Mouse (Mus musculus) hindbrain, embryonic 14.5 days (tissue): Measurements from ENCODE around the gene Wwp2. TPM values are rescaled to one million over a fixed set of nuclear protein-coding genes. Genes with fewer than 3 reads are reported as not detected.
A peak's percentile ranks its signal among the peaks of the same experiment; 100 is the strongest.

Source experiments
- ATAC-seq: fragments of 200-750 bp; cut with Nextera tagmentation; 2 replicates; pipeline ENCODE4 v1.8.0; 2017; ENCODE audit warnings: moderate number of reproducible peaks, mild to moderate bottlenecking, moderate TSS enrichment, moderate library complexity; ENCODE audit not compliant: low FRiP score
- DNase-seq: peaks from one replicate; pipeline ENCODE4 v3.0.0-alpha.2; 2015; ENCODE audit warnings: low spot score
- H3K27ac ChIP-seq: fragments of 300-500 bp; sonication (generic); 2 replicates; pipeline ENCODE4 v1.5.1; 2014; ENCODE audit warnings: mild to moderate bottlenecking, moderate library complexity
- H3K27me3 ChIP-seq: fragments of 300-500 bp; sonication (generic); 2 replicates; pipeline ENCODE4 v1.6.1; 2014; ENCODE audit warnings: mild to moderate bottlenecking, low read length, mixed read lengths; ENCODE audit not compliant: control insufficient read depth, insufficient read depth
- H3K36me3 ChIP-seq: fragments of 300-500 bp; sonication (generic); replicated peaks from 2 replicates; pipeline ENCODE4 v1.6.1; 2014; ENCODE audit not compliant: control insufficient read depth, insufficient read depth
- H3K4me1 ChIP-seq: fragments of 300-500 bp; sonication (generic); replicated peaks from 2 replicates; pipeline ENCODE4 v1.6.1; 2014; ENCODE audit warnings: antibody characterized with exemption, low read length, mixed read lengths; ENCODE audit not compliant: control insufficient read depth, insufficient read depth
- H3K4me2 ChIP-seq: fragments of 300-500 bp; sonication (generic); replicated peaks from 2 replicates; pipeline ENCODE4 v1.6.1; 2014; ENCODE audit warnings: mild to moderate bottlenecking, moderate library complexity
- H3K4me3 ChIP-seq: fragments of 300-500 bp; sonication (generic); replicated peaks from 2 replicates; pipeline ENCODE4 v1.5.1; 2014; ENCODE audit warnings: mild to moderate bottlenecking, low read length
- H3K9ac ChIP-seq: fragments of 300-500 bp; sonication (generic); 2 replicates; pipeline ENCODE4 v1.6.1; 2014
- H3K9me3 ChIP-seq: fragments of 300-500 bp; sonication (generic); 2 replicates; pipeline ENCODE4 v1.6.1; 2016; ENCODE audit warnings: low read length; ENCODE audit not compliant: control insufficient read depth
- WGBS: fragments of 180-500 bp; shearing (Covaris S2); extraction: QIAGEN DNeasy Blood & Tissue Kit; methylation state at CpG from one replicate; pipeline ENCODE4 v1.1.7; 2014; 5-methylcytosine and 5-hydroxymethylcytosine counted together
- polyA plus RNA-seq: library from polyadenylated mRNA; unstranded; fragments of >200 nt; fragmentation: Nextera tagmentation; extraction: Ambion mirVana; gene quantifications from 2 replicates; pipeline ENCODE4 v1.2.1, GENCODE M21; 2014

The Wwp2 gene
- polyA plus RNA-seq, 1 experiment from 2014 or later = 37.5 TPM

GRCm38 (mm10) chr8:107505271-107505670 lies 69.1 kb downstream of the Wwp2 start:
- Histone ChIP-seq H3K27ac (no peak overlapping the region), H3K9me3 (no peaks in the 10 kb centered on the region), H3K4me3 (no peak overlapping the region), H3K36me3 (0 out of 2 replicates have a peak, but pooled peaks cover 7% of the 10 kb centered on the region), H3K4me2 (no peak overlapping the region), H3K27me3 (no peaks in the 10 kb centered on the region), H3K4me1 (peaks cover 4% of the 10 kb centered on the region; the same call in 1 of the 2 replicates), H3K9ac (no peak overlapping the region)
- DNase-seq (no peak), ATAC-seq (no peak)
- 83% methylated on average over 4 of the region's 4 CpGs for WGBS

- no peak overlapping the region for H3K4me3 ChIP-seq
- H3K27ac ChIP-seq = no peak overlapping the region
- DNase-seq = no peak
- no peaks in the 10 kb centered on the region for H3K27me3 ChIP-seq
- WGBS = 100% methylated on average over 1 of the region's 1 CpGs
- peaks cover 4% of the 10 kb centered on the region; the same call in 1 of the 2 replicates for H3K4me1 ChIP-seq
- 0 out of 2 replicates have a peak, but pooled peaks cover 7% of the 10 kb centered on the region for H3K36me3 ChIP-seq
- ATAC-seq = no peak
- H3K9me3 ChIP-seq = no peaks in the 10 kb centered on the region
- no peak overlapping the region for H3K4me2 ChIP-seq
- H3K9ac ChIP-seq = no peak overlapping the region
These were observed 70.9 kb downstream of the Wwp2 start for GRCm38 (mm10) chr8:107507019-107507418.

- Histone ChIP-seq H3K4me2 (no peak overlapping the region), H3K27me3 (no peaks in the 10 kb centered on the region), H3K4me1 (no peaks in the 10 kb centered on the region), H3K9ac (no peak overlapping the region), H3K4me3 (no peak overlapping the region), H3K27ac (no peak overlapping the region), H3K36me3 (0 out of 2 replicates have a peak, but pooled peaks cover 10% of the 10 kb centered on the region), H3K9me3 (no peaks in the 10 kb centered on the region)
- WGBS = 93% methylated on average over 5 of the region's 5 CpGs
- ATAC-seq = no peak
- no peak for DNase-seq
These were observed 74.0 kb downstream of the Wwp2 start for GRCm38 (mm10) chr8:107510204-107510603.

- ATAC-seq (no peak), DNase-seq (no peak)
- Histone ChIP-seq H3K4me3 (no peak overlapping the region), H3K9me3 (no peaks in the 10 kb centered on the region), H3K36me3 (0 out of 2 replicates have a peak, but pooled peaks cover 10% of the 10 kb centered on the region), H3K4me1 (no peaks in the 10 kb centered on the region), H3K9ac (no peak overlapping the region), H3K27ac (no peak overlapping the region), H3K4me2 (no peak overlapping the region), H3K27me3 (no peaks in the 10 kb centered on the region)
- WGBS = 93% methylated on average over 3 of the region's 3 CpGs
These were observed 74.6 kb downstream of the Wwp2 start for GRCm38 (mm10) chr8:107510766-107511165.

GRCm38 (mm10) chr8:107513249-107513648 lies 77.1 kb downstream of the Wwp2 start:
- Histone ChIP-seq H3K27ac (no peak overlapping the region), H3K9me3 (no peaks in the 10 kb centered on the region), H3K4me3 (no peak overlapping the region), H3K36me3 (0 out of 2 replicates have a peak, but pooled peaks cover 8% of the 10 kb centered on the region), H3K4me1 (no peaks in the 10 kb centered on the region), H3K27me3 (no peaks in the 10 kb centered on the region), H3K4me2 (no peak overlapping the region), H3K9ac (no peak overlapping the region)
- WGBS = 81% methylated on average over 2 of the region's 2 CpGs
- no peak for DNase-seq
- ATAC-seq = no peak

- 89% methylated on average over 6 of the region's 6 CpGs for WGBS
- ATAC-seq = no peak
These were observed 79.0 kb downstream of the Wwp2 start for GRCm38 (mm10) chr8:107514949-107515721.

GRCm38 (mm10) chr8:107518726-107519125 lies 82.6 kb downstream of the Wwp2 start:
- Histone ChIP-seq H3K4me2 (no peak overlapping the region), H3K4me3 (no peak overlapping the region), H3K9me3 (no peaks in the 10 kb centered on the region), H3K36me3 (0 out of 2 replicates have a peak, but pooled peaks cover 14% of the 10 kb centered on the region), H3K4me1 (peaks cover 12% of the 10 kb centered on the region), H3K9ac (no peak overlapping the region), H3K27ac (no peak overlapping the region), H3K27me3 (no peaks in the 10 kb centered on the region)
- no peak for ATAC-seq
- no peak for DNase-seq
- WGBS = 97% methylated on average over 5 of the region's 5 CpGs

More at GRCm38 (mm10) chr8:107514949-107515721, 79.0 kb downstream of the Wwp2 start:
- Histone ChIP-seq H3K27me3 (no peaks in the 10 kb centered on the region), H3K4me2 (no peak overlapping the region), H3K9me3 (no peaks in the 10 kb centered on the region), H3K4me3 (no peak overlapping the region), H3K36me3 (0 out of 2 replicates have a peak, but pooled peaks cover 14% of the 10 kb centered on the region), H3K27ac (no peak overlapping the region), H3K9ac (no peak overlapping the region), H3K4me1 (peaks cover 10% of the 10 kb centered on the region)
- DNase-seq = no peak

- H3K36me3 ChIP-seq = 0 out of 2 replicates have a peak, but pooled peaks cover 11% of the 10 kb centered on the region
- peaks cover 12% of the 10 kb centered on the region for H3K4me1 ChIP-seq
- H3K4me3 ChIP-seq = no peak overlapping the region
- DNase-seq = peak; percentile 52
- no peaks in the 10 kb centered on the region for H3K27me3 ChIP-seq
- H3K9me3 ChIP-seq = no peaks in the 10 kb centered on the region
- H3K9ac ChIP-seq = no peak overlapping the region
- ATAC-seq = peak; percentile 59; the same call in 1 of the 2 replicates
- WGBS = 30% methylated on average over 4 of the region's 4 CpGs
- H3K27ac ChIP-seq = peak overlapping the region; percentile 61
- no peak overlapping the region for H3K4me2 ChIP-seq
These were observed 83.7 kb downstream of the Wwp2 start for GRCm38 (mm10) chr8:107519860-107520259.

- ATAC-seq (no peak), DNase-seq (no peak)
- Histone ChIP-seq H3K4me1 (peaks cover 12% of the 10 kb centered on the region), H3K27ac (no peak overlapping the region), H3K9ac (no peak overlapping the region), H3K36me3 (0 out of 2 replicates have a peak, but pooled peaks cover 10% of the 10 kb centered on the region), H3K4me2 (no peak overlapping the region), H3K4me3 (no peak overlapping the region), H3K27me3 (no peaks in the 10 kb centered on the region), H3K9me3 (no peaks in the 10 kb centered on the region)
- 89% methylated on average over 8 of the region's 8 CpGs for WGBS
These were observed 85.8 kb downstream of the Wwp2 start for GRCm38 (mm10) chr8:107521788-107522554.
